Mouse (Mus musculus): Measurements from ENCODE around the gene Ptpn5. TPM values are rescaled to one million over a fixed set of nuclear protein-coding genes. Genes with fewer than 3 reads are reported as not detected.

Gene Ptpn5
- total and polyA plus RNA-seq, 3 experiments = 0.03 TPM; not detected in 2

GRCm38 (mm10) chr7:47144299-47144698 is 10.8 kb upstream of the Ptpn5 start:
- Histone ChIP-seq H3K4me1 (ENCODE audit: control insufficient read depth in 1 of 2, insufficient read depth in 2 of 2, low read length in 2 of 2) (no peaks in the 10 kb centered on the region), H3K79me2 (ENCODE audit: control insufficient read depth, insufficient read depth, low read length, poor library complexity) (no peaks in the 10 kb centered on the region), H3K9me3 (replicated peaks; ENCODE audit: insufficient read depth, low read length) (no peaks in the 10 kb centered on the region), H3K36me3 (ENCODE audit: control insufficient read depth in 1 of 2, insufficient read depth in 2 of 2, low read length in 2 of 2) (no peaks in the 10 kb centered on the region), H3K27ac (ENCODE audit: control insufficient read depth, low read depth, low read length) (no peak overlapping the region), H3K27me3 (ENCODE audit: control insufficient read depth in 1 of 2, insufficient read depth in 2 of 2, low read length in 2 of 2) (no peaks in the 10 kb centered on the region), H3K9ac (ENCODE audit: control insufficient read depth, low read depth, low read length, poor library complexity, severe bottlenecking) (no peak overlapping the region), H3K4me3 (ENCODE audit: control insufficient read depth in 1 of 2, insufficient read depth in 1 of 2, low read depth in 2 of 2, low read length in 2 of 2) (no peak overlapping the region)
- DNase-seq (ENCODE audit: low read depth, low spot score) = no peak
- TF ChIP-seq MEF2A (IDR thresholded peaks at IDR 0.05; ENCODE audit: extremely low read depth, insufficient replicate concordance, low read depth, low read length, poor library complexity, severe bottlenecking) (no peak), MAX (IDR thresholded peaks at IDR 0.05; ENCODE audit: low read length) (no peak), RAD21 (IDR thresholded peaks at IDR 0.05; ENCODE audit: low read depth, low read length) (no peak), UBTF (IDR thresholded peaks at IDR 0.05; ENCODE audit: borderline replicate concordance, insufficient read depth, low read depth, low read length) (no peak), E2F4 (IDR thresholded peaks at IDR 0.05; ENCODE audit: borderline replicate concordance, low read depth, low read length) (no peak), POLR2A (IDR thresholded peaks at IDR 0.05; ENCODE audit: control insufficient read depth in 1 of 2, insufficient read depth in 1 of 2, low read depth in 1 of 2, low read length in 2 of 2, poor library complexity in 1 of 2) (no peak), ZC3H11A (IDR thresholded peaks at IDR 0.05; ENCODE audit: low read depth, low read length) (no peak), CTCF (IDR thresholded peaks at IDR 0.05 in 2 of 3, conservative IDR thresholded peaks at IDR 0.05 in 1 of 3; ENCODE audit: control insufficient read depth in 1 of 3, insufficient read depth in 1 of 3, low read depth in 2 of 3, low read length in 3 of 3, poor library complexity in 1 of 3, severe bottlenecking in 1 of 3) (no peak), ETS1 (IDR thresholded peaks at IDR 0.05; ENCODE audit: low read depth, low read length) (no peak), HCFC1 (IDR thresholded peaks at IDR 0.05; ENCODE audit: low read depth, low read length) (no peak), TAL1 (IDR thresholded peaks at IDR 0.05; ENCODE audit: low read length) (no peak), BHLHE40 (IDR thresholded peaks at IDR 0.05; ENCODE audit: borderline replicate concordance, low read depth, low read length) (no peak), TBP (IDR thresholded peaks at IDR 0.05; ENCODE audit: low read depth, low read length) (no peak), MAFK (IDR thresholded peaks at IDR 0.05; ENCODE audit: borderline replicate concordance, low read depth, low read length) (no peak), ZKSCAN1 (IDR thresholded peaks at IDR 0.05; ENCODE audit: low read depth, low read length) (no peak), MXI1 (IDR thresholded peaks at IDR 0.05; ENCODE audit: low read depth, low read length) (no peak), ELF1 (IDR thresholded peaks at IDR 0.05; ENCODE audit: low read depth, low read length) (no peak), SIN3A (IDR thresholded peaks at IDR 0.05; ENCODE audit: low read length) (no peak), USF2 (IDR thresholded peaks at IDR 0.05; ENCODE audit: borderline replicate concordance in 1 of 2, insufficient read depth in 1 of 2, low read depth in 1 of 2, low read length in 2 of 2) (no peak)

GRCm38 (mm10) chr7:47139823-47140325 is 6.4 kb upstream of the Ptpn5 start:
- H3K4me1 ChIP-seq (ENCODE audit: control insufficient read depth in 1 of 2, insufficient read depth in 2 of 2, low read length in 2 of 2) = no peaks in the 10 kb centered on the region
- no peak overlapping the region for H3K4me3 ChIP-seq (ENCODE audit: control insufficient read depth in 1 of 2, insufficient read depth in 1 of 2, low read depth in 2 of 2, low read length in 2 of 2)
- H3K27me3 ChIP-seq (ENCODE audit: control insufficient read depth in 1 of 2, insufficient read depth in 2 of 2, low read length in 2 of 2) = no peaks in the 10 kb centered on the region
- H3K79me2 ChIP-seq (ENCODE audit: control insufficient read depth, insufficient read depth, low read length, poor library complexity) = no peaks in the 10 kb centered on the region
- TF ChIP-seq E2F4 (IDR thresholded peaks at IDR 0.05; ENCODE audit: borderline replicate concordance, low read depth, low read length) (no peak), MAFK (IDR thresholded peaks at IDR 0.05; ENCODE audit: borderline replicate concordance, low read depth, low read length) (no peak), ZMIZ1 (IDR thresholded peaks at IDR 0.05; ENCODE audit: low read depth, low read length) (no peak), NRF1 (IDR thresholded peaks at IDR 0.05; ENCODE audit: insufficient read depth, low read depth, low read length, poor library complexity, severe bottlenecking) (no peak), SMC3 (IDR thresholded peaks at IDR 0.05; ENCODE audit: low read depth, low read length) (no peak), TBP (IDR thresholded peaks at IDR 0.05; ENCODE audit: low read depth, low read length) (no peak), MAZ (IDR thresholded peaks at IDR 0.05; ENCODE audit: low read depth, low read length) (no peak), RAD21 (IDR thresholded peaks at IDR 0.05; ENCODE audit: low read depth, low read length) (no peak)
- no peak overlapping the region for H3K27ac ChIP-seq (ENCODE audit: control insufficient read depth, low read depth, low read length)
- no peaks in the 10 kb centered on the region for H3K36me3 ChIP-seq (ENCODE audit: control insufficient read depth in 1 of 2, insufficient read depth in 2 of 2, low read length in 2 of 2)
- no peak overlapping the region for H3K9ac ChIP-seq (ENCODE audit: control insufficient read depth, low read depth, low read length, poor library complexity, severe bottlenecking)
- DNase-seq (ENCODE audit: low read depth, low spot score) = no peak
- H3K9me3 ChIP-seq (replicated peaks; ENCODE audit: insufficient read depth, low read length) = no peaks in the 10 kb centered on the region

Measured in MEL (cell line).